Mouse (Mus musculus) frontal cortex, postnatal 14 days (tissue): Measurements from ENCODE around the gene A930009A15Rik.

Source experiments
- DNase-seq, 2 experiments: peaks; one replicate each; pipeline ENCODE4 v3.0.0; 2022; ENCODE audit warnings: low spot score in 2 of 2

A930009A15Rik gene

GRCm38 (mm10) chr10:115569712-115570491, at the start of gene A930009A15Rik:
A930009A15Rik (plus strand) TSS chr10:115569986.
- no peak for DNase-seq

GRCm38 (mm10) chr10:115520200-115521080, 49.3 kb upstream of the A930009A15Rik start:
- no peak for DNase-seq

- no peak for DNase-seq
These were observed 48.7 kb upstream of the A930009A15Rik start for GRCm38 (mm10) chr10:115521081-115521451.

GRCm38 (mm10) chr10:115528892-115529291, 40.9 kb upstream of the A930009A15Rik start:
- no peak for DNase-seq

- no peak for DNase-seq
These were observed 40.0 kb upstream of the A930009A15Rik start for GRCm38 (mm10) chr10:115529768-115530167.

- DNase-seq: no peak
These were observed 39.0 kb upstream of the A930009A15Rik start for GRCm38 (mm10) chr10:115530746-115531145.

- DNase-seq: no peak
These were observed 26.9 kb upstream of the A930009A15Rik start for GRCm38 (mm10) chr10:115542917-115543316.

- no peak for DNase-seq
These were observed 19.5 kb upstream of the A930009A15Rik start for GRCm38 (mm10) chr10:115550253-115550652.

GRCm38 (mm10) chr10:115551069-115551468, 18.7 kb upstream of the A930009A15Rik start:
- no peak for DNase-seq

GRCm38 (mm10) chr10:115553352-115554113, 16.3 kb upstream of the A930009A15Rik start:
- no peak for DNase-seq

- no peak for DNase-seq
These were observed 14.5 kb upstream of the A930009A15Rik start for GRCm38 (mm10) chr10:115555191-115555765.

GRCm38 (mm10) chr10:115556738-115557242, 13.0 kb upstream of the A930009A15Rik start:
- no peak for DNase-seq

GRCm38 (mm10) chr10:115561136-115561880, 8.5 kb upstream of the A930009A15Rik start:
- DNase-seq: no peak

GRCm38 (mm10) chr10:115562911-115563686, 6.7 kb upstream of the A930009A15Rik start:
- no peak for DNase-seq

GRCm38 (mm10) chr10:115563961-115564360, 5.8 kb upstream of the A930009A15Rik start:
- no peak for DNase-seq

GRCm38 (mm10) chr10:115570577-115570976, 791 bp downstream of the A930009A15Rik start:
- DNase-seq: no peak

- DNase-seq: no peak
These were observed 1.5 kb downstream of the A930009A15Rik start for GRCm38 (mm10) chr10:115571317-115571716.

GRCm38 (mm10) chr10:115571734-115572440, 2.1 kb downstream of the A930009A15Rik start:
- no peak for DNase-seq

GRCm38 (mm10) chr10:115579076-115579475, 9.3 kb downstream of the A930009A15Rik start:
- no peak for DNase-seq
